Mouse (Mus musculus): Measurements from ENCODE around the gene Rbfox1.
A peak's percentile ranks its signal among the peaks of the same experiment; 100 is the strongest.

Gene Rbfox1

DNA sequence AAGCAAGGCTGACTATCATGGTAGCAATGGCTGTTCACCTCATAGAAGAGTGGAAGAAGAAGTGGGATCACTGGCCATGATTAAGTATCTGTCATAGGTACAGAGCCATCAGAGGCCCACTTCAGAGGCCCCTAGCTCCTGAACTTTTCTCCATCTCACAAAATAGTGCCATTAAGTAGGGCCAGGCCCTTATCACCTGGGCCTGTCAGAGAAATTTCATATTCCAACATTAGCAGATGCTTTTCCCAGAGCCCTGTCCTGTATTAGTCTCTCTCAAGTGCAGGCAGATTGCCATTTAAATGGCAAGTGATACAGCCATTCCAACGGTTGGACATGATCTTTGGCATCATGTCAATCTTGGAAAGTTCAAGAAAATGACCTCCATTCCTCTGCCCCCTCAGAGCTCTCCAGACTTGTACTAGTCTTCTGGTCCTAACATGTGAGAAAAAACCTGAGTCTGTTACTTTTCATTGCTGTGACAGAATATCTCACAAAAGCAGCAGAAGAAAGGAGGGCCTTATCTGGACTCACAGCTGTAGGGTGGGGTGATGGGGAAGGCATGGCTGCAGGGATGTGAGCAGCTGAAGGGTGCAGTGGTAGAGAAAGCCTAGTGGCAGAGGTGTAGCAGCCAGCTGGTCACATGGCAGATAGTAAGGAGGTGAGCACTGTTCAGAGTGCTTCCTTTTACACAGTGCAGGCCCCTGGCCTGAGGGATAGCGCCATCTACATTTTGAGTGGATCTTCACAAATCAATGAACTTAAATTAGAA lies 210.6 kb downstream of the Rbfox1 start:
- DNase-seq (ENCODE audit: low spot score in 2 of 2): no peak

DNA sequence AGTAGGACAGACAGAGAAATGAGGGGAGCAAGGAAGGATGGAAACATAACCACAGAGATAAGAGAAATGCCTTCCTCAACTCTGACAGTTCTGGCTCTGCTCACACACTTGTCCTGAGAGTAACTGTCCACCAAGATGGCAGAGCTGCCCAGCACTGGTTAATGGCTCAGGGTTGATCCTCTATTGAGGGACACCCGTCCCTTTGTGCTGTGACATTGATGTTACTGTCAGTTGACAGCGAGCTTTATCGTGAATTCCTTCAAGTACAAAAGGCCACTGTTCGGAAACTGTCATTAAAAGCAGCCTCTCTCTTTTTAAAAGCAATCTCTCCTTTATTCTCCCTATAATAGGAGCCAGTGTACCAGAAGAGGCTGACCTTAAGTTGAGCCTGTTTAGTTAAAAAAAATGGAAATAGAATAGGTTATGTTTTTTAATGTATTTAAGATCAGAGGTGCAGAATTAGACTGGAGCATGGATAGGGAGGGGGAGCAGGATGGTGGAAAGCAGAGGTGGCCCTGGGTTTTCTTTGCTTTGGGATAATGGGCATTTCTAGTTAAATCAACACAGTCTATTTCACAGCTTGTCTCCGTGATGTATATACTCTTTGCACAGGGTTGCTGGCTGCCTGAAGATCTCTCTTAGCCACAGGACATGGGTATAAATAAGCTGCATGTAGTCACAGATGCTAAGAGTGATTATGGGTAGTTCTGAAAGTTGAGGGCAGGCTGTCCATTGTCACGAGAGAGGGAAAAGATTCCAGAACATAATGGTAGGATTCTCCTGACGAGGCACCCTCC lies 212.3 kb downstream of the Rbfox1 start:
- DNase-seq (ENCODE audit: low spot score in 2 of 2): no peak

DNA sequence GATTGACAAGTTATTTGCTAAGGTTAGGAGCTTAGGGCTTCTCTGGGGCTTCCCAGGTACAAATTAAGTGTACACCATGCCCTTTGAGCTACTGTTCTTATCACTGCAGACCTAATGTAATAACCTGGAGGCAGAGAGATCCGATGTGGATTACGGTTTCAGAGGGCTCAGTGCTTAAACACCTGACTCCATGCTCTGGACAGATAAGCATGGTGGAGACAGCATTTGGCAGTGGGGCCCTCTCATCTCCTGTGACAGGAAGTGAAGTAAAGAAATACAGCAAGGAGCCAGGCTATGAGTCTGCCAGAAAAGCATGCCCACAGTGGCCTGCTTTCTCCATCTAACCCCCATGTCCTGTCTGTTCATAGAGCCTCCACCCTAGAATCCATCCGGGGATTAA lies 213.0 kb downstream of the Rbfox1 start:
- no peak for DNase-seq (ENCODE audit: low spot score in 2 of 2)

DNA sequence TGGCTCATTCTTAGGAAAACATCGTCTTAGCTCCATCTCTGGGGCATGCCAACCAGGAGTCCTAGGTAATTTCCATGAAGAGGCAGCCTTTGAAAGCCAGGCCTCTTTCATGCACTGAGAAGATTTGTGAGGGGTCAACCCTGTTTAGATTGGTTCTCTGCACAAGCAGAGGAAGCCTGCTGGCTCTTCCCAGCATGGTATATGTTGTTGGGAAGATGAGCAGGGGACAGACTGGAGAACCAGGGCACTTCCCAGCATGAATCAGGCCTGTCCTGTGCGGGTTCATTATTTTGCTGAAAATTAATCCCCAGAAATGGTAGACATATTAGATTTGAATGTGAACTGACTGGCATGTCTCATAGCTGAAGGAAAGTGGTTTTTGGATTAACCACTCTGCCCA lies 214.4 kb downstream of the Rbfox1 start:
- DNase-seq (ENCODE audit: low spot score in 2 of 2): no peak

DNA sequence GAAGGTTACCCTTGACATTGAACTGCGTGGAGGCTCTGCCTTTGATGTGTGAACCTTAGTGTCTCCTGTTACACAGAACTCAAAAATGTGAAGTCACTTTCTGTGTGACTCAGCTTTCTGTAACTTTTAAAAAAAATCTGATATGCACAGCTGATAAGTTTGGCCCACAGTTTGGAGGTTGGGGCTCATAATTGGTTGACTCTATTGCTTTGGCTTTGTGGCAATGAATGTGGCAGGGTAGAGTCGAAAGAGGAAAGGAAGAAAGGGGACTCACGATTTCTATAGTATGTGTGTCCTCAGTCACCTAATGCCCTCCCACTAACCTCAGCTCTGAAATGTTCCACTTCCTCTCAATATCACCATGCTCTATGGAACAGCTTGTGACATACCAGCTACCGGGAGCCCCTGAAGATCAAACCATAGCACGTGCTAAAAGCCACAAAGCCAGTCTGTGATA lies 215.3 kb downstream of the Rbfox1 start:
- DNase-seq (ENCODE audit: low spot score in 2 of 2): no peak

DNA sequence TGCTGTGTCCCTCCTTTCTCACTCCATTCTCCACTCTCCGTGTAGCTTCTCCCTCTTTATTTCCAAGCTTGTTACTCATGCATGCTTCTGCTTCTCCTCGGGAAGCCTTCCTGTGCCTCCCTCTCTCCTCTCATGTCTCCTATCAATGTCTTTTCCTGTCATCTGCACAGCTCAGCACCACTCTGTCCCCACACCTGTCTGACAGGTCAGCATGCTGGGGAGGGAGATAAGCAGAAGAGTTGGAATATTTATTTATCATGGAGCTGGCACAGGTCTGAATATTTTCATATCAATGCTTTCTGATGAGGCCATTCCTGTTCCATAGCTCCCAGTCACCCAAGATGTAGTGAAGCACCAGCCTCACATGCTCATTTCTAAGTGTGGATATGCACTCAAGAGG lies 218.6 kb downstream of the Rbfox1 start:
- no peak for DNase-seq (ENCODE audit: low spot score in 2 of 2)

DNA sequence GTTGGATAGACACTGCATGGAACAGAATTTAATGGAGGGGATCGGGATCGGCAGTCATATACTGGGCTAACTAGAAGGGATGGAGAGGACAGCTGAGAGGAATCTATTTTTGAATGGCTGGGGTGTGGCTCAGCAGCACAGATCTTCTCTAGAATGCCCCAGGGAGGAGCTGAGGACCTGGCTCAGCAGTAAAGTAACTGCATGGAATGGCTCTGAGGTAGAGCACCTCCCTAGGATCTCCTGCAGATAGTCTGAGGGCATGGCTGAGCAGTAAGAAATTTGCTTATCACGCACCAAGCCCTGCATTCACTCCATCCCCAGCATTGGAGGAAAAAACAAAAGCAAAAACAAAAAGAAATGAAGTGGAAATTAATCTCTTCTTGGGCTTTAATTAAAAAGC lies 225.0 kb downstream of the Rbfox1 start:
- no peak for DNase-seq (ENCODE audit: low spot score in 2 of 2)

DNA sequence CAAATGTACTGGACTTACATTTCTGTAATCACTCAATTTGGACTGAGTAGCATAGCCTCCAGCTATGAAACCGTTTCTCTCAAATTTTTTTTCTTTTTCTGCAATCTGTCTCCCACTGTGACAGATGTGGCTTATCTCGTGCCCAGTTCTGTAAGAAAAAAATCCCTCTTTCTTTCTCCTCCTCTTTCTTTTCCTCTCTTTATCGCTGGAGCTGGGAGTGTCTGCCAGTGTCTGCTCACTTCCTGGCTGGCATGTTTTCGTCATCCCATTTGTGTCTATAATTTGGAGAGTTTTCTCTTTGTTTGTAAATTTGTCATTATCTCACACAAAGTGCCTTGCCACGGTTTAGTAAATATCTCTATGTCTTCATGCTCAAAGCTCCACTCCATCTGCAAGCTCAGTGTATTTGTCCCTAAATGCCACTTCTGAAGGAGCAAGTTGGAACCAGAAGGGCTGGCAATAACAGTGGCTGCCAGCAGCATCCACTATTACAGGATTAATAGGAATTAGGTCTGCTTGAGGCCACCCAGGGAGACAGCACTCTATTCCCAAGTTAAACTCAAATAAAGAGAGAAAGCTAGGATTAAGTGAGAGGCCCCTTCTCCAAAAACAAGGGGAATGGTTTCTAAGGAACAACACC lies 228.8 kb downstream of the Rbfox1 start:
- no peak for DNase-seq (ENCODE audit: low spot score in 2 of 2)

DNA sequence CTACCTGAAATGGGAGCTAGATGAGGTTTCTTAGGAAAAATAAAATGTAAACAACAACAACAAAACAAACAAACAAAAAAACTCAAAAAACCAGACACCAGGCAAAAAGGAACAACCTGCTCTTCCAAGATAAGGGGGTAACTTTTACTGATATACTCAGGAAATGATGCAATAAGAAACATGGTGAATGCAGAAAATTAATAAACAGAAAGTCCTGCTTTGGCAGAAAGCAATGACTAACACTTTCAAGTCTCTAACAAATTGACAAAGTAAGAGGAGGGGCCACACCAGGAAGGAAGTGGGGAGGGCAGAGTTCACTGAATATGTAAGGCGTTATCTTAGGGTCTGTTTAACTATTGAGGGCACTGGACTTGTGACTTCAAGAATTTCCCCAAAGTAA lies 234.3 kb downstream of the Rbfox1 start:
- DNase-seq (ENCODE audit: low spot score in 2 of 2): no peak

DNA sequence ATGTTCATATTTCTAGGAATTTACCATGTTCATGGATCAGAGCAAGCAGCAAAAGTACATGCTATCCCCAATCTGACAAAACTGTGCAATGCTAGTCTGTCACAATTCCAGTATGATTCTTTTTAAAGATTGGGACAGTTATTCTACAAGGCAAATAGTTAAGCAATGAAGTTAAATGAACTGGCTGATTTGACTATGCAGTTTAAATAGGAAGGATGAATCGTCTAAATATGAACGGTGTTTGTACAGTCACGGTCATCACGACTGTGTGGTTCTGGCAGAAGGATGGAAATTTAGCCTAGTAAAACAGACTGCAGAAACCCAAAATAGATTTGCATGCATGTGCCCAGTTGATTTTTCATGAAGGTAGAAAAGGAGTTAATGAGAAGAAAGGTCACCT lies 236.1 kb downstream of the Rbfox1 start:
- DNase-seq (ENCODE audit: low spot score in 2 of 2): no peak

DNA sequence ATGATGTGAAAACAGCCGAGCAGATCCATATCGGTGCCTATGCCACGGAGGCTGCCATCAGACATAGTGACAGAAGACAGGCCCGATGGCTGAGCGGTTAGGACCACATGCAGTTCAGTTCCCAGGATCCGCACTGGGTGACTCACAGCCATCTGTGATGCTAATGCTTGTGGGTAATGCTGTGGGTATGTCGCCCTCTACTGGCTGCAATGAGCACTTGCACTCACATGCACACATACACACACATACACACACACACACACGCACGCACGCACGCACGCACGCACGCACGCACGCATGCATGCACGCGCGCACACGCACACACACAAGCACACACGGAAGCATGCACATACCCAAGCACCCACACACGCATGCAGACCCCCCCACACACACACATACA lies 237.7 kb downstream of the Rbfox1 start:
- no peak for DNase-seq (ENCODE audit: low spot score in 2 of 2)

DNA sequence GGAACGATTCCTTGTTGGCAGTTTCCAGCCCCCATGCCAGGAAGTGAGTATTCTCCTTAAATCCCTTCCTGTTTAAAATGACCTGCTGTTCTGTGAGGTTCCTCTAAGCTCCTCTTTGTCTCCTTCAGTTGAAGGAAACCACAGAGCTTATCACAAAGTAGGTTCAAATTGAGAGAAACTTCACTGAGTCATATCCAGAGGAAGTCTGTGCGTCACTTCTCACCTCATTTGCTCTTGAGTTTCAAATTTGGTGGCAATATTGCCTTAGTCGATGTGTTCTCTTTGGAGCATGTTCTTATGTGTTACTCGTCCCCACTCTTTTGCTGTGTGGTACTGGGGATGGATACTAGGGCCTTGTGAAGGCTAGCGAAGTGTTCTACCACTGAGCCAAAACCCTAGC lies 243.2 kb downstream of the Rbfox1 start:
- DNase-seq (ENCODE audit: low spot score in 2 of 2): no peak

DNA sequence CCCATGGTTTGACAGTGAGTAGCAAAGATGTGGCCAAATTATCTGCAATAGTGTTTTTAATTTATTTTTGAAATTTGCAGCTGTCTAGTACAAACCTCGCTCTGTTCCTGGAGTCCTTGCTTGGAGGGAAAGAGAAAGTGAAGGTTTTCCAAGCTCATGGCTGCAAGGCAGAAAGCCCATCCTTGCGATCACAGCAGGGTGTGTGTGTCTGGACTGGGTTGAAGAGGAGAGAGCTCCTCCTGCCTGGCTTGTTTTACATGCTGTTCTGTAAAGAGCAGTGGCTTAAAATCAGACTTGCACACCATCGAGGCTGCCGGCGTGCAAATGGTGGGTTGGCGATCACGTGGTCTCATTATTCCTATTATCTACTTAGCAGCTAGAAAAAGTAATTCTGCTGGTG lies 249.9 kb downstream of the Rbfox1 start:
- DNase-seq (ENCODE audit: low spot score in 2 of 2): no peak

DNA sequence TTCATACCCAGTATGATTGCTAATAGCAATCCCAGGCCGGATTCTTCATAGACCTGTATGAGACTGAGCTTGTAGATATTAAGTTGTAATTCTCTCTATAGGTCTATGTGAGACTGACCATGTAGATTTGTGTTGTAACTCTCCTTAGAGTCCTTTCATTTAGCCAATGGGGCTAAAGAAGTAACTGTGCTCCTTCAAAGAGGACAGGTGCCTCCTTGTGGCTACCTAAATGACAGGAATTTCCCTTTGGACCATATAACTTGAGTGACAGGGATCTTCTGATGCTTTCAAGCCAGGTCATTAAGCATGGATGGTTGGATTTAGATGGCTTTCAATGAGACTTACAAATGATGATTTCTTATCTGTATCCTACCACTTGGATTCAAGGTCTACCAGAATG lies 254.3 kb downstream of the Rbfox1 start:
- DNase-seq (ENCODE audit: low spot score in 2 of 2): no peak

DNA sequence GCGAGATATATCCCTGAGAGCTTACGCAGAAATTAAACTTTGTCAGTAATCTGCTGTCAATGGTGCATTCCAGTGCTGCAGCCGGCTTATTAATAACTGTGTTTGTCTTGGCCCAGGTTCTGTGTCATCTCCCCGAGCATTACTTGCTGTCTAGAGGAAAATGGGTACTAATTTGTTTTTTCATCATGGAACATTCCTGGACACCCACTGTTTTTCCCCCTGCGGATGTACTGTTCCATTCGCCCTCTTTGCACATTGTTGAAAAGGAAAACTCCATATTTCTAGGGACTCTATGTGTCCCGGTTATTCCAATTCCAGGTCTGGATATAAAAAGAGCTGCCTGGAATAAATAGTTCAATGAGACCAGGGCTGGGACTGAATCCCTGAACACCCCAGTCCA lies 262.8 kb downstream of the Rbfox1 start:
- peak in 1 of 2 experiments; percentile 21 for DNase-seq (ENCODE audit: low spot score in 2 of 2)

DNA sequence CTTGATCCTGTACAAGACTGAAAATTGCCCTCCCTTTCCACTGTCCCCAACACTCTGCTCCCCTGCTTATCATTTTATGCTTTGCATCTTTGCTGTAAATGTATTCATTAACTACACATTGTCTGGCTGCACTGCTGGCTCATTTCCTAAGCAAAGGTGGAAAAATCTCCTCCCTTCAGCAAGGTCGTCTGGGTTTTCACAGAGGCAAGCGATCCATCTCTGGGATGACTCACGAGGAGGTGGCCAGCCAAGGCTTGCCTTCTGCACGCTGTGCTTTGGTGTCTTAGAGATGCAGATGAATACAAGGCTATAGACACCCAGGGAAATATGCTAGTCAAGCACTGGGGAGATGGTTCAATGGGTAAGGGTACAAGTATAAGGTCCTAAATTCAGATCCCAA lies 264.2 kb downstream of the Rbfox1 start:
- DNase-seq (ENCODE audit: low spot score in 2 of 2): no peak

DNA sequence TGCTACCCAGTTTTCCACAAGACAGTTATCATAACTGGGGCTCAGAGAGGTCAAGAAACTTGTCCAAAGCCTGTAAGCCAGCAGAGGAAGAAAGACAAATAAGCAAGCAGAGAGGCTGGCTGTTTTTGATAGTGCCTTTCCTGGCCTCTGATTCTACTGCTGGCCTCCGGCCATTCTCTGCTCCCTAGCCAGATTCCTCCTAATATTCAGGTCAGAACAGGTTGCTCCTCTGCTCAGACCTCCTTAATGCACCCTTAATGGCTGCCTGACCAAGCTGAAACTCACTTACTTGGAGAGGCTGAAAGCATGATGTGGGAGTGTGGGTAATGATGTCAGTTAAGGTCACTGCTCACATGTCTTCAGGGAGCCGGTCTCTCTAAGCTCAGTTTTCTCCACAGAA lies 270.4 kb downstream of the Rbfox1 start:
- DNase-seq (ENCODE audit: low spot score in 2 of 2): no peak

DNA sequence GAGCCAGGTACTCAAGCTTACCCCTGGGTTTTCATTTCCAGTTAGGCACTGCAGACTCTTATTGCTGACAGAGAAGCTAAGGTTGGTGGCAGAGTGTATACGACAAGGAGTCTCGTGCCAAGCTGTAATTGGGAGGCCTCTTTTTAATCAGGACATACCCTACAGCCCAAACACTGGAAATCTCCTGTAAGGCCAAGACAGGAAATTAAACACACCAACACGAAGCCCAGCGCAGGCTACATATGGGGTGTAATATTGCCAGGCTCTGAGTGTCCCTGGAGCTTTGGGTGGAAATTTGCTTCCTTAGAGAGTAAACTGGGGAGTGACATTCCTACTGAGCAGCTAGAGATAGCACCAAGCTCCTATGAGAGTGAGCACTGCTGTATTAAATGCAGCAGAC lies 279.3 kb downstream of the Rbfox1 start:
- no peak for DNase-seq (ENCODE audit: low spot score in 2 of 2)

DNA sequence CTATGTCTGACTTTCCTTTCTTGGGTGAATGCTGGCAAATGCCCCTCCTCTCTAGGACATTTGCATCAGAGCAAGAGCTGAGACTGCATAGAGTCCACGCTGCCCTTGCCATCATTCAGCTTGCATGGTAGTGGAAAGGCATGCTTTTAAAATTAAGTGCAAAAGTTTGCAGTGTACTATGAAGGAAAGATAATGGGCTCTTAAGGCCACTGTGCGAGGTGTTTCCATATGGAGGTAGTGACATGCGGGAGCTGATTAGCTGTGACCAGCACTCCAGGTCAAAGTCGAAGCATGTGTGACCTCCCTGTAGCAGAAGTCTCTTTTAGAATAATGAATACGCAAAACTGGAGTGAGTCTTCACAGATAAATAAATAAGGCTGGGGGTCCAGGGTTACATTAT lies 284.2 kb downstream of the Rbfox1 start:
- DNase-seq (ENCODE audit: low spot score in 2 of 2): no peak

DNA sequence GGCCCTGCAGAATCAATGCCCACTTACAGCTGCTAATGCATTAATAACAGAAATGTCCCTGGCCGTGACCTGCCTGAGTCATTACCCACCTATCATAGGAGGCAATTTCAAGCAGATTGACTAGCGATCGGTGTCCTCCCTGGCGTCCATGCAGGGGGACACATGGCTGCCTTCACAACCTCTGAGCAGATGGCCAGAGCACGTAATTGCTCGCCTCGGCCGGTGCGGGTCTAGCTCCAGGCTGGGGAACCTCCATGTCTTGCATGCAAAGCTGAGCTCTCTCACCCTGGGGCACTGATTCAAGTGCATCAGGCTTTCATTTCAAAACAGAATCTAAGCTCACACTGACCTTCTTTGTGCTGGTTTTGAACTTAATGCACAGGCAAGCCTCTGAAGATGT lies 295.7 kb downstream of the Rbfox1 start:
- DNase-seq (ENCODE audit: low spot score in 2 of 2): no peak

DNA sequence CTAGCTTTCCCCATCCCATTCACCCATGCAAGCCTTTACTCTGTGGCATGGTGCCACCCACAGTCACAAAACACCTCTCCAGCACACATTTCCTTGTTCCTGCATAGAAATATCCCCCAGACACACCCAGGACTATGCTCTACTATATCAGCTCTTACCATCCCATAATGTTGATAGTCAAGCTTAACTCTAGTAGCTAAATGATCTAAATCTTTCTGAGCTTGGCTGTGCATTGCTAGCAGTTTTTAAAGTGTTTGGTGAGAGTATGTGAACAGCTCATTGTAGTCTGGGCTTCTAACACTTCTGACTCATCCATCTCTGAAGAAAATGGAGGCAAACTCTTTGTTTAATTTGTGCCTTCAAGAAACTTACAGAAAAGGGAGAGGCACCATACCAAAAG lies 297.2 kb downstream of the Rbfox1 start:
- no peak for DNase-seq (ENCODE audit: low spot score in 2 of 2)

DNA sequence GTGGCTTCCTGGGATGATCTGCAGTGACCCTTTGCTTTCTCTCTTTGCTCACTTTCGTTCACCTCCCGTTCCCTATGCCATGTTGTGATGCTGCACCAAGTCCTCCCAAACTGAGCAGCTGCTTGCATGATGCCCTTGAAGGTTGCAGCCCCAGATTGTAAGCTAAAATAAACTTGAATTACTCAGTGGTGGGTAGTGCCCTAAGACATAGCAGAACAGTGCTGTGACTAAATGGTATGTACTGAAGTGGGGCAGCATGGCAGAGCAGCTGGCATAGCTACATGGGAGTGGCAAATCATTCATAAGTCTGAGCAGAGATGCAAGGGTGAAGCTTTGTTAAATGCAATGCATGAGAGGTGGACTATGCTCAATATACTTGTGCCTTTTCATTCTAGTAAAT lies 307.2 kb downstream of the Rbfox1 start:
- DNase-seq (ENCODE audit: low spot score in 2 of 2): no peak

DNA sequence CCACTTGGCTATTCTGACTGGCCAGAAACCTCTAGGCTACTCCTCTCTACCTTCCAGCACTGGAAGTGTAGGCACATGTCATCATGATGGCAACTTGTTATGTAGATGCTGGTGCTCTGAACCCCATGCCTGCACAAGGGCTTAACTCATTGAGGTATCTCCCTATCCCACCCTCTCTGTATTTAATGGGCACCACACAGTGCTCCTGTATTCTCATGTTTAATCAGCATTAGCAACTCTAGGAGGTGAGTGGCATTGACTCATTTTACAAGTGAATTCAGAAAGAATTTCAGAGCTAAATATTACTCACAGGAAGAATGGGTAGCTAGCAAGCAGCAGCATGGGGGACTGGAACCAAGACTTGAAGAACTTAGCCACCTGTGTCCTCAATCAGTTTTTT lies 321.3 kb downstream of the Rbfox1 start:
- DNase-seq (ENCODE audit: low spot score in 2 of 2): no peak

Measured in frontal cortex, postnatal 25 days (tissue).